Mouse (Mus musculus) heart, postnatal 36 days (tissue): ENCODE results near the gene Arf1. TPM values are rescaled to one million over a fixed set of nuclear protein-coding genes. Genes with fewer than 3 reads are reported as not detected.
A peak's percentile ranks its signal among the peaks of the same experiment; 100 is the strongest.

ENCODE experiments used
- DNase-seq, 2 experiments: peaks; one replicate each; pipeline ENCODE4 v3.0.0; 2021 to 2022
- intact Hi-C: fragments of 180-260 bp; cut with DNase I; formaldehyde crosslinking; loops from one replicate; pipeline ENCODE4 v1.15.1; 2025
- total RNA-seq, 2 experiments: library from RNA; stranded (reverse); gene quantifications; 2 replicates each; pipeline ENCODE4 v1.2.3; 2021

Arf1 gene
- total RNA-seq, 2 experiments from 2014 or later, result 257 TPM

GRCm38 (mm10) chr11:59201216-59202002, 26.7 kb downstream of the Arf1 start:
- no peak for DNase-seq

GRCm38 (mm10) chr11:59196230-59196629, 31.8 kb downstream of the Arf1 start:
- DNase-seq, result no peak
- intact Hi-C loops, result no loop called here

More at GRCm38 (mm10) chr11:59201216-59202002, 26.7 kb downstream of the Arf1 start:
- intact Hi-C loops, result loop anchor here (10.0 kb wide), 1 partner anchor 247 kb away; the partner anchor contains the start of genes Hist3h2a and Trim17

GRCm38 (mm10) chr11:59192059-59192386, 36.0 kb downstream of the Arf1 start, which contains the start of gene Guk1:
Gene Guk1 (minus strand): TSS chr11:59192212.
- intact Hi-C loops, result loop anchor here (5.0 kb wide), 1 partner anchor 35 kb away; the partner anchor contains the start of gene Arf1
- DNase-seq, result no peak

- DNase-seq, result peak; percentile 88 to 92
- intact Hi-C loops, result loop anchor here (5.0 kb wide), 1 partner anchor 36 kb away; the partner anchor contains the start of gene Arf1
Measured at GRCm38 (mm10) chr11:59191231-59192058, 36.6 kb downstream of the Arf1 start.

- no peak for DNase-seq
- intact Hi-C loops, result no loop called here
Measured at GRCm38 (mm10) chr11:59187706-59188105, 40.4 kb downstream of the Arf1 start.

GRCm38 (mm10) chr11:59185490-59185889, 42.6 kb downstream of the Arf1 start:
- no peak for DNase-seq
- intact Hi-C loops, result loop anchor here (2.0 kb wide), 1 partner anchor 87 kb away; no protein-coding TSS in a partner anchor

GRCm38 (mm10) chr11:59183821-59184220, 44.2 kb downstream of the Arf1 start:
- peak; percentile 63 to 66 for DNase-seq
- intact Hi-C loops, result loop anchor here (2.0 kb wide), 1 partner anchor 85 kb away; no protein-coding TSS in a partner anchor

- intact Hi-C loops, result no loop called here
- DNase-seq, result peak; percentile 66 to 82
Measured at GRCm38 (mm10) chr11:59182864-59183331, 45.2 kb downstream of the Arf1 start, which contains the start of gene Gjc2. Gene Gjc2 (minus strand): TSS chr11:59183213.

GRCm38 (mm10) chr11:59176921-59177320, 51.1 kb downstream of the Arf1 start:
- no peak for DNase-seq
- intact Hi-C loops, result no loop called here

GRCm38 (mm10) chr11:59176475-59176874, 51.6 kb downstream of the Arf1 start:
- DNase-seq, result no peak
- intact Hi-C loops, result no loop called here

- intact Hi-C loops, result no loop called here
- DNase-seq, result no peak
Measured at GRCm38 (mm10) chr11:59174189-59174838, 53.8 kb downstream of the Arf1 start.

GRCm38 (mm10) chr11:59170549-59170948, 57.5 kb downstream of the Arf1 start:
- no peak for DNase-seq
- intact Hi-C loops, result no loop called here

- DNase-seq, result no peak
- intact Hi-C loops, result no loop called here
Measured at GRCm38 (mm10) chr11:59169807-59170206, 58.3 kb downstream of the Arf1 start.

GRCm38 (mm10) chr11:59165616-59166241, 62.3 kb downstream of the Arf1 start:
- intact Hi-C loops, result no loop called here
- peak in 1 of 2 experiments; percentile 0 for DNase-seq

GRCm38 (mm10) chr11:59164384-59164783, 63.7 kb downstream of the Arf1 start:
- peak in 1 of 2 experiments; percentile 17 for DNase-seq
- intact Hi-C loops, result no loop called here

GRCm38 (mm10) chr11:59163255-59164236, 64.5 kb downstream of the Arf1 start, which contains the start of gene Iba57:
Gene Iba57 (minus strand): TSS chr11:59163739.
- intact Hi-C loops, result loop anchor here (2.0 kb wide), 1 partner anchor 65 kb away; the partner anchor contains the start of gene Arf1
- peak; percentile 94 to 98 for DNase-seq

GRCm38 (mm10) chr11:59162443-59163254, 65.4 kb downstream of the Arf1 start:
- intact Hi-C loops, result loop anchor here (2.0 kb wide), 1 partner anchor 66 kb away; the partner anchor contains the start of gene Arf1
- DNase-seq, result no peak
